Mouse (Mus musculus) stomach, postnatal 0 days (tissue): ENCODE results near the gene Tmem229a.

Experiments
- CTCF ChIP-seq: IDR thresholded peaks from 2 replicates; pipeline ENCODE4 v1.5.1; 2016; ENCODE audit warnings: antibody characterized with exemption, low read depth, mild to moderate bottlenecking, moderate library complexity
- EP300 ChIP-seq: optimal IDR thresholded peaks from 2 replicates; pipeline ENCODE3; 2016; ENCODE audit warnings: antibody characterized with exemption

DNA sequence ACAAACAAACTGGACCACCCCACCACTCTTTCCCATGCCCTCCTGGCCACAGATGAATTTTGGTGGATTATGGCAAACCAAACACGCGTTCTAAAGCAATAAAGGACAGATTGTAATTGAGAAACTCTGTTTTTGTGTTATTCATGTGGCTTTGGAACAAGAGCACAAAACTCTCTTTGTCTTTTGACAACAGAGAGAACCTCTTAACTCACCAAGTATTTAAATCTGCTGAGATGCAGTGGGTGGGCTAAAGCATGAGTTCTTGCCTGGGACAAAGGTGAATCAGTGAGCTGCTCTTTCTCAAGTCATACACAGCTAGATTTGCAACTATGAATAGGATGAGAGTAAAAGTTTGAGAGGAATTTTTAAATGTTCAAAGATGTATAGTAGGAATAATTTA lies 20.1 kb upstream of the Tmem229a start:
- TF ChIP-seq EP300 (no peak), CTCF (no peak)
